Comparison of ENCODE assay signal across 8 mouse cellular contexts in the genomic region with DNA sequence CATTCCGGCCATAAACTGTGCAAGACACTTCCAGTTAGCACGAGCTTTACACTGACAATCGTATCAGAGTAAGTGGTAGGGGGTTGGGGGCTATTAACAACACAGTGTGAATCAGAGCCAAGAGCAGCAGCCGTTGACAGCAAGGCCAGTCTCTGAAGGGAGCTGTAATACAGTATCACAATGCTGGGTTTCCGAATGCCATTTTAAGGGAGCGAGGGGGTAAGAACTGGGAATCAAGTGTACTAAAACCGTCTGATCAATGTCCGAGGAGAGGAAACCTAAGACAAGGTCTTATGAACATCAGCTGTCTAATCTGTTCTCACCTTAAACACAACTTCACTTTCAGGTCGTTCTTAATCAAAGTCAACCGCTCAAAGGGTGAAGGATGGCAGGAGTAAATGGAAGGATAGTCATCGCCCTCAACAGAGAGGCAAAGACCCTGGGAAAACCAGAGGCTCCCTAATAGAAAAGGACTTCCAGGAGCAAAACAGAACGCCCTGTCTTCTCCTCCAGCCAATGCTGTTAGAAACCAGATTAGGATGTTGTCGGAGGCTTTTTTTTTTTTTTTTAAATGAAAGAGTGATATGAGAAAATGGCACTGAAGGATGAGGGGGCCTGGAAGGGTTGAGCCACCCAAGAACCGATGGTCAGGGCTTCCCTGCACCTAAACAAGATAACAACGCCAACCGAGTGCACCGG. TPM values are rescaled to one million over a fixed set of nuclear protein-coding genes. Genes with fewer than 3 reads are reported as not detected.
A peak's percentile ranks its signal among the peaks of the same experiment; 100 is the strongest.
DNase-seq lines count a peak whose midpoint lies in the region; ATAC-seq lines count a peak whose summit lies in the region.

No protein-coding gene starts in this region.

- H3K36me3 ChIP-seq in forebrain, embryonic 11.5 days (ENCODE audit: control insufficient read depth, insufficient read depth, low read length), result no peaks in the 10 kb centered on the region
- H3K36me3 ChIP-seq in limb, embryonic 12.5 days, result no peaks in the 10 kb centered on the region

- ATAC-seq in forebrain, embryonic 11.5 days (replicated peaks; ENCODE audit: low FRiP score), result no peak
- no peak for ATAC-seq in limb, embryonic 12.5 days (ENCODE audit: insufficient number of reproducible peaks, insufficient read depth, low FRiP score, low TSS enrichment, low read depth)
- no peak for ATAC-seq in megakaryocyte-erythroid progenitor cell, adult 5-6 weeks (replicated peaks; ENCODE audit: low FRiP score, low TSS enrichment, poor library complexity, severe bottlenecking)

- no peaks in the 10 kb centered on the region for H3K27me3 ChIP-seq in forebrain, embryonic 11.5 days (ENCODE audit: control insufficient read depth, insufficient read depth, low read length)
- no peaks in the 10 kb centered on the region for H3K27me3 ChIP-seq in limb, embryonic 12.5 days

- 3% methylated on average over 17 of the region's 17 CpGs for WGBS in forebrain, embryonic 11.5 days
- 2% methylated on average over 17 of the region's 17 CpGs for WGBS in limb, embryonic 12.5 days

- peak overlapping the region; percentile 58; the same call in 1 of the 2 replicates for H3K27ac ChIP-seq in forebrain, embryonic 11.5 days (ENCODE audit: low read depth, low read length)
- peak overlapping the region; percentile 79; the same call in 1 of the 2 replicates for H3K27ac ChIP-seq in limb, embryonic 12.5 days

- H3K9me3 ChIP-seq in forebrain, embryonic 11.5 days (ENCODE audit: control insufficient read depth, low read length), result no peaks in the 10 kb centered on the region
- H3K9me3 ChIP-seq in limb, embryonic 12.5 days, result no peaks in the 10 kb centered on the region

- H3K4me3 ChIP-seq in forebrain, embryonic 11.5 days (ENCODE audit: low read depth, low read length), result peak overlapping the region; percentile 87
- peak overlapping the region; percentile 81 for H3K4me3 ChIP-seq in limb, embryonic 12.5 days (replicated peaks)

- peak; percentile 19 for DNase-seq in kidney, adult 11 months
- DNase-seq in kidney, postnatal 36 days, result no peak
- peak; percentile 36 for DNase-seq in brain, adult 2 months (ENCODE audit: low read depth, low spot score)
- no peak for DNase-seq in forebrain, embryonic 11.5 days (ENCODE audit: low spot score)
- peak; percentile 51 for DNase-seq in induced T-regulatory cell, adult 2 months (ENCODE audit: low read depth)
- peak; percentile 28 for DNase-seq in neural tube, embryonic 10.5 days (ENCODE audit: extremely low spot score, low spot score)

- H3K4me2 ChIP-seq in forebrain, embryonic 11.5 days (ENCODE audit: low read depth, low read length, severe bottlenecking), result peak overlapping the region; percentile 74
- peak overlapping the region; percentile 78 for H3K4me2 ChIP-seq in limb, embryonic 12.5 days

- no peaks in the 10 kb centered on the region for H3K4me1 ChIP-seq in forebrain, embryonic 11.5 days (replicated peaks; ENCODE audit: control insufficient read depth, insufficient read depth, low read length)
- H3K4me1 ChIP-seq in limb, embryonic 12.5 days (replicated peaks), result peaks cover 6% of the 10 kb centered on the region; the same call in 1 of the 2 replicates

- H3K9ac ChIP-seq in forebrain, embryonic 11.5 days (ENCODE audit: low read length), result peak overlapping the region; percentile 82
- peak overlapping the region; percentile 87 for H3K9ac ChIP-seq in limb, embryonic 12.5 days (replicated peaks)

RNA-seq across cellular contexts. Expression of a gene that starts 1.0 kb away (rescaled TPM):
- 7.9 and 8.0 TPM in 2 replicates for polyA plus RNA-seq in forebrain, embryonic 11.5 days (2014; fragmentation: Nextera tagmentation; extraction: Ambion mirVana)
- polyA plus RNA-seq in limb, embryonic 12.5 days (2016; fragmentation: Nextera tagmentation; extraction: Ambion mirVana), result 5.0 and 5.2 TPM in 2 replicates
- total RNA-seq in megakaryocyte-erythroid progenitor cell, adult 5-6 weeks (2014; fragmentation: Nextera tagmentation), result 34.2 and 53.4 TPM in 2 replicates
- 17.2 and 31.9 TPM in 2 replicates for total RNA-seq in megakaryocyte-erythroid progenitor cell, adult 5-6 weeks (2017)

RNA-seq across cellular contexts. Expression of a gene that starts 31.3 kb away (rescaled TPM):
- 0.99 TPM in 1 of 2 replicates, not detected in the other for polyA plus RNA-seq in forebrain, embryonic 11.5 days (2014; fragmentation: Nextera tagmentation; extraction: Ambion mirVana)
- polyA plus RNA-seq in limb, embryonic 12.5 days (2016; fragmentation: Nextera tagmentation; extraction: Ambion mirVana), result 0.43 TPM in 1 of 2 replicates, not detected in the other
- not detected in 2 replicates for total RNA-seq in megakaryocyte-erythroid progenitor cell, adult 5-6 weeks (2014; fragmentation: Nextera tagmentation)
- not detected in 2 replicates for total RNA-seq in megakaryocyte-erythroid progenitor cell, adult 5-6 weeks (2017)

Comparison
In these comparisons a context has a peak if more than half of its experiments do, and no peak if none do; other contexts are left out.
1. DNase-seq: peak in kidney, adult 11 months (single experiment), brain, adult 2 months (single experiment), induced T-regulatory cell, adult 2 months (single experiment) and neural tube, embryonic 10.5 days (single experiment); none in kidney, postnatal 36 days (0 of 2) and forebrain, embryonic 11.5 days (single experiment).